ENCODE assay signal across 8 mouse cellular contexts in the genomic region with DNA sequence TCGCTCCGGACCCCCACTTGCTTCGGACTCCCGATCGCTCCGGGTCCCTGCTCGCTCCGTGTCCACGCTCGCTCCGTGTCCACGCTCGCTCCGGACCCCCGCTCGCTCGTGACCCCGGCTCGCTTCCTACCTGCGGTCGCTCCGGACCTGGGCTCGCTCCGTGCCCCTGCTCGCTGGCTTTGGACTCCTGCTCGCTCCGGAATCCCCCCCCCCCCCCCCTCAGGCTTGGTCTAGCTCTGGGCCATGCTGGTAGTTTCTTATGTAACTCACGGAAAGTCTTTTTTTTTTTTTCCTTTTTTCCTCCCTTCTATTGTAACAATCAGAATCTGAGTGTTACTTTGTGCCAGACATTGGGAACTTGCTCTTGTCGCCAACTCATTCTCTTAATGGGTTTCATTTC. TPM values are rescaled to one million over a fixed set of nuclear protein-coding genes. Genes with fewer than 3 reads are reported as not detected.
DNase-seq lines count a peak whose midpoint lies in the region; ATAC-seq and TF ChIP-seq lines count a peak whose summit lies in the region.

No protein-coding gene starts in this region.

- H3K27ac ChIP-seq in gastrocnemius, adult 2 months: peak overlapping the region; percentile 74
- no peak overlapping the region for H3K27ac ChIP-seq in liver, embryonic 11.5 days (ENCODE audit: low read depth, low read length)
- no peak overlapping the region for H3K27ac ChIP-seq in stomach, postnatal 0 days (replicated peaks)

- intact Hi-C loops in gastrocnemius, adult 2 months (cut with DNase I): no loop called here

- H3K9ac ChIP-seq in liver, embryonic 11.5 days (ENCODE audit: low read depth, low read length): no peak overlapping the region
- H3K9ac ChIP-seq in stomach, postnatal 0 days (ENCODE audit: low read length): peak overlapping the region; percentile 47; the same call in 1 of the 2 replicates

- no peak for TF ChIP-seq EP300 in stomach, postnatal 0 days (optimal IDR thresholded peaks at IDR 0.05)

- DNase-seq in gastrocnemius, adult 2 months: no peak
- DNase-seq in gastrocnemius, adult 8-10 months (ENCODE audit: low spot score in 2 of 2): no peak
- DNase-seq in liver, embryonic 11.5 days (ENCODE audit: low spot score): no peak
- DNase-seq in stomach, postnatal 0 days (ENCODE audit: low spot score): no peak
- no peak for DNase-seq in gastrocnemius, postnatal 4 days (ENCODE audit: low spot score in 2 of 2)
- DNase-seq in cerebellum, adult 11-12 months: no peak

- peaks cover 80% of the 10 kb centered on the region for H3K27me3 ChIP-seq in megakaryocyte, embryonic 14.5 days (replicated peaks)
- H3K27me3 ChIP-seq in liver, embryonic 11.5 days (replicated peaks; ENCODE audit: control insufficient read depth, insufficient read depth, low read length): peaks cover 91% of the 10 kb centered on the region
- H3K27me3 ChIP-seq in stomach, postnatal 0 days (ENCODE audit: control insufficient read depth, insufficient read depth, low read length): peaks cover 4% of the 10 kb centered on the region; the same call in 1 of the 2 replicates

- ATAC-seq in megakaryocyte, adult 5-6 weeks (ENCODE audit: poor library complexity, severe bottlenecking): no peak
- ATAC-seq in liver, embryonic 11.5 days (replicated peaks; ENCODE audit: low FRiP score): no peak
- ATAC-seq in stomach, postnatal 0 days (ENCODE audit: low FRiP score, low TSS enrichment): no peak

- TF ChIP-seq CTCF in gastrocnemius, adult 2 months (IDR thresholded peaks at IDR 0.05): no peak
- no peak for TF ChIP-seq CTCF in stomach, postnatal 0 days (IDR thresholded peaks at IDR 0.05; ENCODE audit: low read depth)

- peak overlapping the region; percentile 73 for H3K4me2 ChIP-seq in liver, embryonic 11.5 days
- peak overlapping the region; percentile 78 for H3K4me2 ChIP-seq in stomach, postnatal 0 days (replicated peaks; ENCODE audit: low read depth)

- H3K36me3 ChIP-seq in megakaryocyte, embryonic 14.5 days (replicated peaks; ENCODE audit: low read length): no peaks in the 10 kb centered on the region
- H3K36me3 ChIP-seq in liver, embryonic 11.5 days (ENCODE audit: control insufficient read depth, insufficient read depth, low read length): no peaks in the 10 kb centered on the region
- H3K36me3 ChIP-seq in stomach, postnatal 0 days (ENCODE audit: control insufficient read depth, insufficient read depth, low read length): no peaks in the 10 kb centered on the region

- H3K4me1 ChIP-seq in megakaryocyte, embryonic 14.5 days: peaks cover 9% of the 10 kb centered on the region
- no peaks in the 10 kb centered on the region for H3K4me1 ChIP-seq in liver, embryonic 11.5 days (replicated peaks; ENCODE audit: control insufficient read depth, insufficient read depth, low read length)
- H3K4me1 ChIP-seq in stomach, postnatal 0 days (replicated peaks; ENCODE audit: control insufficient read depth, insufficient read depth): no peaks in the 10 kb centered on the region

- 3% methylated on average over 29 of the region's 29 CpGs for WGBS in liver, embryonic 11.5 days
- under 1% methylated on average over 28 of the region's 29 CpGs for WGBS in stomach, postnatal 0 days

- peak overlapping the region; percentile 72 for H3K4me3 ChIP-seq in gastrocnemius, adult 2 months
- H3K4me3 ChIP-seq in megakaryocyte, embryonic 14.5 days (replicated peaks): peak overlapping the region; percentile 86
- peak overlapping the region; percentile 50 for H3K4me3 ChIP-seq in liver, embryonic 11.5 days (ENCODE audit: low read depth, low read length)
- H3K4me3 ChIP-seq in stomach, postnatal 0 days (ENCODE audit: low read depth, low read length): peak overlapping the region; percentile 50

- peaks cover 22% of the 10 kb centered on the region for H3K9me3 ChIP-seq in megakaryocyte, embryonic 14.5 days
- no peaks in the 10 kb centered on the region for H3K9me3 ChIP-seq in liver, embryonic 11.5 days (ENCODE audit: control insufficient read depth, low read length)
- no peaks in the 10 kb centered on the region for H3K9me3 ChIP-seq in stomach, postnatal 0 days (ENCODE audit: control insufficient read depth, low read length)

RNA-seq across cellular contexts. Expression of gene Slfn5, which starts 18.0 kb away (rescaled TPM):
- 10 to 100 TPM; 12.2 to 24.1 TPM for total RNA-seq in gastrocnemius, adult 2 months (2021)
- 10 to 100 TPM; 10.1 to 16.3 (median 12.4) TPM for total RNA-seq in gastrocnemius, adult 8-10 months (2022)
- 1.5 TPM in 1 of 2 replicates, not detected in the other for polyA plus RNA-seq in megakaryocyte, embryonic 14.5 days (2012; ENCODE audit: insufficient read depth, low replicate concordance)
- total RNA-seq in megakaryocyte, adult 5-6 weeks (2015): 60.7 and 62.4 TPM in 2 replicates
- total RNA-seq in megakaryocyte, adult 5-6 weeks (2017): 112 and 116 TPM in 2 replicates
- polyA plus RNA-seq in liver, embryonic 11.5 days (2014; fragmentation: Nextera tagmentation; extraction: Ambion mirVana): 0.49 and 0.86 TPM in 2 replicates
- 2.6 TPM in 2 replicates for polyA plus RNA-seq in stomach, postnatal 0 days (2015; fragmentation: Nextera tagmentation; extraction: Ambion mirVana)
- 10 to 100 TPM; 18.3 to 24.7 TPM for total RNA-seq in gastrocnemius, postnatal 4 days (2021)

RNA-seq across cellular contexts. Expression of gene Unc45b, which starts 22.8 kb away (rescaled TPM):
- total RNA-seq in gastrocnemius, adult 2 months (2021): 100 to 1,000 TPM; 169 to 206 TPM
- 100 to 1,000 TPM; 184 to 219 (median 203) TPM for total RNA-seq in gastrocnemius, adult 8-10 months (2022)
- not detected in 2 replicates for polyA plus RNA-seq in megakaryocyte, embryonic 14.5 days (2012; ENCODE audit: insufficient read depth, low replicate concordance)
- total RNA-seq in megakaryocyte, adult 5-6 weeks (2015): not detected in 2 replicates
- not detected in 2 replicates for total RNA-seq in megakaryocyte, adult 5-6 weeks (2017)
- polyA plus RNA-seq in liver, embryonic 11.5 days (2014; fragmentation: Nextera tagmentation; extraction: Ambion mirVana): 1.8 and 4.5 TPM in 2 replicates
- 0.99 and 1.2 TPM in 2 replicates for polyA plus RNA-seq in stomach, postnatal 0 days (2015; fragmentation: Nextera tagmentation; extraction: Ambion mirVana)
- total RNA-seq in gastrocnemius, postnatal 4 days (2021): 100 to 1,000 TPM; 115 to 124 TPM

RNA-seq across cellular contexts. Expression of gene Nle1, which starts 25.0 kb away (rescaled TPM):
- 10 to 100 TPM; 11.4 to 15.1 TPM for total RNA-seq in gastrocnemius, adult 2 months (2021)
- total RNA-seq in gastrocnemius, adult 8-10 months (2022): 10 to 100 TPM in 3 of 4 experiments, 1 to 10 TPM in 1; 9.0 to 12.9 (median 10.9) TPM
- 24.4 and 25.1 TPM in 2 replicates for polyA plus RNA-seq in megakaryocyte, embryonic 14.5 days (2012; ENCODE audit: insufficient read depth, low replicate concordance)
- total RNA-seq in megakaryocyte, adult 5-6 weeks (2015): 4.7 TPM in 2 replicates
- total RNA-seq in megakaryocyte, adult 5-6 weeks (2017): 2.6 and 3.1 TPM in 2 replicates
- polyA plus RNA-seq in liver, embryonic 11.5 days (2014; fragmentation: Nextera tagmentation; extraction: Ambion mirVana): 43.4 and 44.9 TPM in 2 replicates
- polyA plus RNA-seq in stomach, postnatal 0 days (2015; fragmentation: Nextera tagmentation; extraction: Ambion mirVana): 15.3 and 16.8 TPM in 2 replicates
- total RNA-seq in gastrocnemius, postnatal 4 days (2021): 10 to 100 TPM; 22.3 to 27.4 TPM

RNA-seq across cellular contexts. Expression of gene Fndc8, which starts 41.3 kb away (rescaled TPM):
- total RNA-seq in gastrocnemius, adult 2 months (2021): not detected
- not detected for total RNA-seq in gastrocnemius, adult 8-10 months (2022)
- not detected in 2 replicates for polyA plus RNA-seq in megakaryocyte, embryonic 14.5 days (2012; ENCODE audit: insufficient read depth, low replicate concordance)
- not detected in 2 replicates for total RNA-seq in megakaryocyte, adult 5-6 weeks (2015)
- total RNA-seq in megakaryocyte, adult 5-6 weeks (2017): not detected in 2 replicates
- 0.13 and 0.15 TPM in 2 replicates for polyA plus RNA-seq in liver, embryonic 11.5 days (2014; fragmentation: Nextera tagmentation; extraction: Ambion mirVana)
- polyA plus RNA-seq in stomach, postnatal 0 days (2015; fragmentation: Nextera tagmentation; extraction: Ambion mirVana): 0.08 TPM in 1 of 2 replicates, not detected in the other
- total RNA-seq in gastrocnemius, postnatal 4 days (2021): not detected

RNA-seq across cellular contexts. Expression of gene Rad51d, which starts 42.8 kb away (rescaled TPM):
- total RNA-seq in gastrocnemius, adult 2 months (2021): 1 to 10 TPM; 2.7 to 3.6 TPM
- 1 to 10 TPM; 3.1 to 4.1 (median 3.6) TPM for total RNA-seq in gastrocnemius, adult 8-10 months (2022)
- polyA plus RNA-seq in megakaryocyte, embryonic 14.5 days (2012; ENCODE audit: insufficient read depth, low replicate concordance): 1.3 and 11.6 TPM in 2 replicates
- total RNA-seq in megakaryocyte, adult 5-6 weeks (2015): 7.1 and 7.9 TPM in 2 replicates
- total RNA-seq in megakaryocyte, adult 5-6 weeks (2017): 8.8 and 10.3 TPM in 2 replicates
- 14.4 and 14.8 TPM in 2 replicates for polyA plus RNA-seq in liver, embryonic 11.5 days (2014; fragmentation: Nextera tagmentation; extraction: Ambion mirVana)
- 8.3 and 9.7 TPM in 2 replicates for polyA plus RNA-seq in stomach, postnatal 0 days (2015; fragmentation: Nextera tagmentation; extraction: Ambion mirVana)
- 10 to 100 TPM in 1 of 2 experiments, 1 to 10 TPM in 1; 9.6 to 10.4 TPM for total RNA-seq in gastrocnemius, postnatal 4 days (2021)

Comparison
In these comparisons a context has a peak if more than half of its experiments do, and no peak if none do; other contexts are left out.
1. RNA of gene Unc45b, which starts 22.8 kb away (total RNA-seq): 184 to 219 TPM in gastrocnemius, adult 8-10 months, 169 to 206 TPM in gastrocnemius, adult 2 months and 115 to 124 TPM in gastrocnemius, postnatal 4 days; not detected in megakaryocyte, adult 5-6 weeks; every median in the first group is over 100 times any median in the second.
2. Peak in every context shown above with its lines, with median percentiles within 50 percentile points of each other: H3K4me3 ChIP-seq.